Mouse (Mus musculus): ENCODE data around the gene Btbd2. TPM values are rescaled to one million over a fixed set of nuclear protein-coding genes. Genes with fewer than 3 reads are reported as not detected.

Btbd2 gene
- total and polyA plus RNA-seq, 2 experiments from 2014 or later = 36.7 to 92.2 TPM

DNA sequence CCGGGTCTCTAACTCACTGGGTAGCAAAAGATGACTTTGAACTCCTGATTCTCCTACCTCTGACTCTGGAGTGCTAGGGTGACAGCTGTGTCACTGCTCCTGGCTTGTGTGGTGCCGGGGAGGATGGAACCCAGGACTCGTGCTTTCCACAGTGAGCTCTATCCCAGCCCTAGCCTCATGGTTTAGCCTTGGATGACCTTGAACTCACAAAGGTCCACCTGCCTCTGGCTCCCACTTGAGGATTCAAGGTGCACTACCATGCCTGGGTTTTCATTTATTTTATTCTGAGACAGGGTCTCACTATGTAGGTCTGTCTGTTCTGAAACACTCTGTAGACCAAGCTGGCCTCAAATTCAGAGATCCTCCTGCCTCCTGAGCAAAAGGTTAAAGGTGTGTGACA is 43.0 kb downstream of the Btbd2 start:
- ATAC-seq (ENCODE audit: insufficient read depth, low read depth) (no peak), DNase-seq (ENCODE audit: low spot score) (no peak)
- no peaks in the 10 kb centered on the region for H3K27me3 ChIP-seq (ENCODE audit: control insufficient read depth, insufficient read depth, low read length)
- peaks cover 38% of the 10 kb centered on the region for H3K36me3 ChIP-seq (replicated peaks; ENCODE audit: control insufficient read depth, insufficient read depth, low read length)
- H3K4me2 ChIP-seq (ENCODE audit: low read depth, low read length) = no peak overlapping the region
- H3K27ac ChIP-seq (ENCODE audit: low read depth) = no peak overlapping the region
- no peak overlapping the region for H3K4me3 ChIP-seq (ENCODE audit: low read depth, low read length)
- no peak for TF ChIP-seq CTCF (IDR thresholded peaks at IDR 0.05; ENCODE audit: low read depth)
- TF ChIP-seq EP300 (IDR thresholded peaks at IDR 0.05; ENCODE audit: low read depth) = no peak
- no peak overlapping the region for H3K9ac ChIP-seq (replicated peaks; ENCODE audit: low read depth, low read length)
- peaks cover 3% of the 10 kb centered on the region; the same call in 1 of the 2 replicates for H3K4me1 ChIP-seq (ENCODE audit: control insufficient read depth, insufficient read depth)
- no peaks in the 10 kb centered on the region for H3K9me3 ChIP-seq (replicated peaks; ENCODE audit: control insufficient read depth, low read length)
- WGBS = 78% methylated on average over 3 of the region's 3 CpGs

GRCm38 (mm10) chr10:80611905-80612304 is 45.0 kb downstream of the Btbd2 start:
- H3K9me3 ChIP-seq (replicated peaks; ENCODE audit: control insufficient read depth, low read length) = no peaks in the 10 kb centered on the region
- H3K4me2 ChIP-seq (ENCODE audit: low read depth, low read length) = no peak overlapping the region
- H3K27me3 ChIP-seq (ENCODE audit: control insufficient read depth, insufficient read depth, low read length) = no peaks in the 10 kb centered on the region
- TF ChIP-seq EP300 (IDR thresholded peaks at IDR 0.05; ENCODE audit: low read depth) = no peak
- TF ChIP-seq CTCF (IDR thresholded peaks at IDR 0.05; ENCODE audit: low read depth) = no peak
- H3K27ac ChIP-seq (ENCODE audit: low read depth) = no peak overlapping the region
- no peak for DNase-seq (ENCODE audit: low spot score)
- H3K4me1 ChIP-seq (ENCODE audit: control insufficient read depth, insufficient read depth) = no peaks in the 10 kb centered on the region
- H3K4me3 ChIP-seq (ENCODE audit: low read depth, low read length) = no peak overlapping the region
- peaks cover 57% of the 10 kb centered on the region for H3K36me3 ChIP-seq (replicated peaks; ENCODE audit: control insufficient read depth, insufficient read depth, low read length)
- no peak for ATAC-seq (ENCODE audit: insufficient read depth, low read depth)
- H3K9ac ChIP-seq (replicated peaks; ENCODE audit: low read depth, low read length) = no peak overlapping the region
- 94% methylated on average over 3 of the region's 3 CpGs for WGBS

GRCm38 (mm10) chr10:80611024-80611423 is 45.8 kb downstream of the Btbd2 start:
- 54% methylated on average over 4 of the region's 4 CpGs for WGBS
- no peaks in the 10 kb centered on the region for H3K9me3 ChIP-seq (replicated peaks; ENCODE audit: control insufficient read depth, low read length)
- H3K4me3 ChIP-seq (ENCODE audit: low read depth, low read length) = no peak overlapping the region
- TF ChIP-seq CTCF (IDR thresholded peaks at IDR 0.05; ENCODE audit: low read depth) = peak; percentile 74
- no peak for TF ChIP-seq EP300 (IDR thresholded peaks at IDR 0.05; ENCODE audit: low read depth)
- no peaks in the 10 kb centered on the region for H3K27me3 ChIP-seq (ENCODE audit: control insufficient read depth, insufficient read depth, low read length)
- H3K4me1 ChIP-seq (ENCODE audit: control insufficient read depth, insufficient read depth) = no peaks in the 10 kb centered on the region
- H3K36me3 ChIP-seq (replicated peaks; ENCODE audit: control insufficient read depth, insufficient read depth, low read length) = peaks cover 64% of the 10 kb centered on the region
- ATAC-seq (ENCODE audit: insufficient read depth, low read depth) (no peak), DNase-seq (ENCODE audit: low spot score) (peak; percentile 45)
- no peak overlapping the region for H3K27ac ChIP-seq (ENCODE audit: low read depth)
- H3K4me2 ChIP-seq (ENCODE audit: low read depth, low read length) = no peak overlapping the region
- no peak overlapping the region for H3K9ac ChIP-seq (replicated peaks; ENCODE audit: low read depth, low read length)

DNA sequence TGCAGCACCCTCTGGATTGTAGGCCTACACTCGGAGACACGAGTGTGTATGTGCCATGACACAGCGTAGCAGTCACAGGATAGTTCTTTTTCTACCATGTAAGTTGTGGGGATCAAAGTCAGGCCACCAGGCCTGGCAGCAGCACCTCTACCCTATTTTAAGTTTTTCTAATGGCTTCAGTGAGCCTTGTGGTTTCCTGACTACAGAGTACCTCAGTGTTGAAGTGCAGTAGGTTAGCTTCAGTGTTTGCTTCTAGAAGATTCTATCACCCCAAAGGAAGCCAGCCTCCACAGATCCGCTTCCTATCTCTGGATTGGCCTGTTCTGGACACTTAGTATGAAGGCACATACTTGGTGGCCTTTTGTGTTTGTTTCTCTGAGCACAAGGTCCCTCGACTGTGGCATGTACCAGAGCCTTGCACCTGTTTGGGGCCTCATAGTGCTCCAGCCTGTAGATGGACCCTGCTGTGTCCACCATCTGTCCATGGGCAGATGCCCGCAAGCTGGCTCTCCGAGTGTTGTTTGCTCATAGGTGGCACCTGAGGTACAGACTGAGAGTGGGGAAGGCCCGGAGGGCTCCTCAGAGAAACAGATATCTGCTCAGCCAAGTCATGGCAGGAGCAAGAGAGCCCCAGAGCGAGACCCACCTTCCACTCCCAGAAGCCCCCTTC is 46.6 kb downstream of the Btbd2 start:
- Histone ChIP-seq H3K27me3 (ENCODE audit: control insufficient read depth, insufficient read depth, low read length) (no peaks in the 10 kb centered on the region), H3K27ac (ENCODE audit: low read depth) (no peak overlapping the region), H3K9ac (replicated peaks; ENCODE audit: low read depth, low read length) (no peak overlapping the region), H3K36me3 (replicated peaks; ENCODE audit: control insufficient read depth, insufficient read depth, low read length) (peaks cover 61% of the 10 kb centered on the region), H3K4me3 (ENCODE audit: low read depth, low read length) (no peak overlapping the region), H3K4me1 (ENCODE audit: control insufficient read depth, insufficient read depth) (no peaks in the 10 kb centered on the region), H3K4me2 (ENCODE audit: low read depth, low read length) (no peak overlapping the region), H3K9me3 (replicated peaks; ENCODE audit: control insufficient read depth, low read length) (no peaks in the 10 kb centered on the region)
- ATAC-seq (ENCODE audit: insufficient read depth, low read depth) (no peak), DNase-seq (ENCODE audit: low spot score) (no peak)
- WGBS = 84% methylated on average over 9 of the region's 9 CpGs
- TF ChIP-seq EP300 (IDR thresholded peaks at IDR 0.05; ENCODE audit: low read depth) = no peak
- no peak for TF ChIP-seq CTCF (IDR thresholded peaks at IDR 0.05; ENCODE audit: low read depth)

DNA sequence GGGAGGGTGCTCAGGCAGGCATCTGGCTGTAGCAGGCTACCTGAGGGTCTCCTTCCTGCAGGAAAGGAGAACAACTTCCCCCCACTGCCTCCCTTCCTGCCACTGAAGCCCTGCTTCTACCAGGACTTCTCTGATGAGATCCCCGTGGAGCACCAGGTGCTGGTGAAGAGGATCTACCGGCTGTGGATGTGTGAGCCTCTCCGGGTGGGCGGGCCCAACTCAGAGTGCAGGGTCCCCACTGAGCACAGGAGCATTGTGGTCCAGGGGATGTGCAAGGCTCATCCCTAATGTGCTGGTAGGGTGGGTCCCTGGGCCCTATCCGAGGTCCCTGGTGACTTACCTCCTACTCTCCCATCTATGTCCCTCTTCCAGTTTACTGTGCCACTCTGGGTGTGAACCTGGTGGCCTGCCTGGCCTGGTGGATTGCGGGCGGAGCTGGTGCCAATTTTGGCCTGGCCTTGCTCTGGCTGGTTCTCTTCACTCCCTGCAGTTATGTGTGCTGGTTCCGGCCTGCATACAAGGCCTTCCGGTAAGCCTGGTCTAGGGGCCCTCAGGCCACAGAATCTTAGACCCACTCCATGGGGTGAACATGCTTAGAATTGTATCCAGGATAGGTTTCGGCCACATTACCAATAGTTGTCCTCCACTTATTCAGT is 47.5 kb downstream of the Btbd2 start:
- Histone ChIP-seq H3K4me1 (ENCODE audit: control insufficient read depth, insufficient read depth) (no peaks in the 10 kb centered on the region), H3K36me3 (replicated peaks; ENCODE audit: control insufficient read depth, insufficient read depth, low read length) (peaks cover 52% of the 10 kb centered on the region), H3K9ac (replicated peaks; ENCODE audit: low read depth, low read length) (no peak overlapping the region)

More for the DNA sequence above, 47.5 kb downstream of the Btbd2 start:
- H3K4me2 ChIP-seq (ENCODE audit: low read depth, low read length) = no peak overlapping the region
- H3K27ac ChIP-seq (ENCODE audit: low read depth) = no peak overlapping the region
- WGBS = 87% methylated on average over 10 of the region's 10 CpGs
- no peak overlapping the region for H3K4me3 ChIP-seq (ENCODE audit: low read depth, low read length)
- no peak for ATAC-seq (ENCODE audit: insufficient read depth, low read depth)
- no peak for DNase-seq (ENCODE audit: low spot score)
- no peaks in the 10 kb centered on the region for H3K27me3 ChIP-seq (ENCODE audit: control insufficient read depth, insufficient read depth, low read length)
- no peaks in the 10 kb centered on the region for H3K9me3 ChIP-seq (replicated peaks; ENCODE audit: control insufficient read depth, low read length)
- no peak for TF ChIP-seq CTCF (IDR thresholded peaks at IDR 0.05; ENCODE audit: low read depth)
- no peak for TF ChIP-seq EP300 (IDR thresholded peaks at IDR 0.05; ENCODE audit: low read depth)

Measured in heart, postnatal 0 days (tissue).